8 mouse cellular contexts compared by ENCODE assay signal in genomic region chr8:108885450-108885849, GRCm38 (mm10).
DNase-seq lines count a peak whose midpoint lies in the region; ATAC-seq lines count a peak whose summit lies in the region.

No protein-coding gene starts in this region.

- no peaks in the 10 kb centered on the region for H3K36me3 ChIP-seq in neural tube, embryonic 11.5 days (ENCODE audit: control insufficient read depth, insufficient read depth, low read length)
- peaks cover 14% of the 10 kb centered on the region for H3K36me3 ChIP-seq in limb, embryonic 13.5 days

- ATAC-seq in neural tube, embryonic 11.5 days (ENCODE audit: insufficient read depth, low FRiP score, low TSS enrichment): no peak
- no peak for ATAC-seq in limb, embryonic 13.5 days (ENCODE audit: low FRiP score, low read depth)
- ATAC-seq in megakaryocyte progenitor cell, adult 5-6 weeks (replicated peaks; ENCODE audit: poor library complexity): no peak
- no peak for ATAC-seq in frontal cortex, adult (ENCODE audit: low TSS enrichment)

- WGBS in neural tube, embryonic 11.5 days: 54% methylated on average over 14 of the region's 14 CpGs
- 64% methylated on average over 14 of the region's 14 CpGs for WGBS in limb, embryonic 13.5 days

- H3K4me3 ChIP-seq in neural tube, embryonic 11.5 days (ENCODE audit: low read depth, low read length): no peak overlapping the region
- no peak overlapping the region for H3K4me3 ChIP-seq in limb, embryonic 13.5 days

- H3K4me2 ChIP-seq in neural tube, embryonic 11.5 days (ENCODE audit: low read depth): no peak overlapping the region
- no peak overlapping the region for H3K4me2 ChIP-seq in limb, embryonic 13.5 days (replicated peaks)

- H3K27ac ChIP-seq in neural tube, embryonic 11.5 days (ENCODE audit: low read depth, low read length): peak overlapping the region; percentile 67
- peak overlapping the region; percentile 48; the same call in 1 of the 2 replicates for H3K27ac ChIP-seq in limb, embryonic 13.5 days

- H3K9me3 ChIP-seq in neural tube, embryonic 11.5 days (ENCODE audit: control insufficient read depth, low read length): no peaks in the 10 kb centered on the region
- H3K9me3 ChIP-seq in limb, embryonic 13.5 days: no peaks in the 10 kb centered on the region

- no peak for DNase-seq in neural tube, embryonic 11.5 days (ENCODE audit: low spot score)
- no peak for DNase-seq in neural tube, embryonic 10.5 days (ENCODE audit: extremely low spot score, low spot score)
- peak; percentile 38 for DNase-seq in gastrocnemius, postnatal 14 days
- peak; percentile 61 for DNase-seq in skeletal muscle tissue, adult 2 months (ENCODE audit: low read depth, low spot score)
- DNase-seq in left cerebral cortex, postnatal 14 days (ENCODE audit: low spot score in 2 of 2): no peak

- H3K27me3 ChIP-seq in neural tube, embryonic 11.5 days (ENCODE audit: control insufficient read depth, insufficient read depth, low read length): no peaks in the 10 kb centered on the region
- H3K27me3 ChIP-seq in limb, embryonic 13.5 days: no peaks in the 10 kb centered on the region

- intact Hi-C loops in gastrocnemius, postnatal 14 days (cut with DNase I; ENCODE audit: low total_unique reads): no loop called here
- intact Hi-C loops in left cerebral cortex, postnatal 14 days (cut with DNase I): loop anchor here (5.0 to 10.0 kb wide), 3 partner anchors 302 to 582 kb away; no protein-coding TSS in a partner anchor

- H3K4me1 ChIP-seq in neural tube, embryonic 11.5 days (ENCODE audit: control insufficient read depth, insufficient read depth, low read length): peaks cover 38% of the 10 kb centered on the region
- H3K4me1 ChIP-seq in limb, embryonic 13.5 days: peaks cover 68% of the 10 kb centered on the region

- H3K9ac ChIP-seq in neural tube, embryonic 11.5 days (ENCODE audit: low read length): peak overlapping the region; percentile 46
- no peak overlapping the region for H3K9ac ChIP-seq in limb, embryonic 13.5 days

Comparison
In these comparisons a context has a peak if more than half of its experiments do, and no peak if none do; other contexts are left out.
1. DNase-seq: peak in gastrocnemius, postnatal 14 days (single experiment) and skeletal muscle tissue, adult 2 months (single experiment); none in neural tube, embryonic 11.5 days (single experiment), neural tube, embryonic 10.5 days (single experiment) and left cerebral cortex, postnatal 14 days (0 of 2).